Mouse (Mus musculus): ENCODE measurements around the gene Msx1. TPM values are rescaled to one million over a fixed set of nuclear protein-coding genes. Genes with fewer than 3 reads are reported as not detected.

Gene Msx1
- total RNA-seq, 2 experiments from 2014 or later: 2.0 to 2.6 TPM

- peak in 1 of 2 experiments; percentile 50 for DNase-seq
These were observed 2.6 kb upstream of the Msx1 start for GRCm38 (mm10) chr5:37826706-37827625.

- DNase-seq: peak in 1 of 2 experiments; percentile 30
These were observed 1.4 kb upstream of the Msx1 start for GRCm38 (mm10) chr5:37825611-37826445.

- peak in 1 of 2 experiments; percentile 19 for DNase-seq
These were observed 773 bp upstream of the Msx1 start for GRCm38 (mm10) chr5:37825111-37825600.

GRCm38 (mm10) chr5:37823721-37824460 is 492 bp downstream of the Msx1 start:
- peak; percentile 26 to 57 for DNase-seq

- DNase-seq: peak; percentile 31 to 59
These were observed 1.3 kb downstream of the Msx1 start for GRCm38 (mm10) chr5:37822791-37823720.

- DNase-seq: peak in 1 of 2 experiments; percentile 12
These were observed 2.2 kb downstream of the Msx1 start for GRCm38 (mm10) chr5:37822116-37822707.

GRCm38 (mm10) chr5:37821111-37821601 is 3.2 kb downstream of the Msx1 start:
- no peak for DNase-seq

- DNase-seq: no peak
These were observed 3.7 kb downstream of the Msx1 start for GRCm38 (mm10) chr5:37820689-37821088.

- no peak for DNase-seq
These were observed 4.4 kb downstream of the Msx1 start for GRCm38 (mm10) chr5:37819971-37820370.

GRCm38 (mm10) chr5:37819541-37819940 is 4.8 kb downstream of the Msx1 start:
- no peak for DNase-seq

- DNase-seq: no peak
These were observed 5.7 kb downstream of the Msx1 start for GRCm38 (mm10) chr5:37818533-37819215.

GRCm38 (mm10) chr5:37817658-37818532 is 6.5 kb downstream of the Msx1 start:
- DNase-seq: no peak

- DNase-seq: peak; percentile 52 to 61
These were observed 7.3 kb downstream of the Msx1 start for GRCm38 (mm10) chr5:37816907-37817657.

GRCm38 (mm10) chr5:37815909-37816308 is 8.5 kb downstream of the Msx1 start:
- DNase-seq: no peak

- no peak for DNase-seq
These were observed 10.2 kb downstream of the Msx1 start for GRCm38 (mm10) chr5:37814169-37814568.

GRCm38 (mm10) chr5:37805291-37805690 is 19.1 kb downstream of the Msx1 start:
- no peak for DNase-seq

GRCm38 (mm10) chr5:37804512-37805118 is 19.8 kb downstream of the Msx1 start:
- DNase-seq: peak; percentile 50 to 57
